Mouse (Mus musculus): Measurements from ENCODE around the gene Vstm2b. TPM values are rescaled to one million over a fixed set of nuclear protein-coding genes. Genes with fewer than 3 reads are reported as not detected.

The Vstm2b gene
- total RNA-seq (2022), result under 1 TPM in 2 of 4 experiments, not detected in 2; 0.29 to 0.34 TPM

GRCm38 (mm10) chr7:40898096-40898710 lies at the start of gene Vstm2b:
TSS of gene Vstm2b (plus strand) at chr7:40898328.
- DNase-seq (ENCODE audit: low spot score in 2 of 2), result no peak

- DNase-seq (ENCODE audit: low spot score in 2 of 2), result no peak
Measured at GRCm38 (mm10) chr7:40856088-40856625, 42.0 kb upstream of the Vstm2b start.

DNA sequence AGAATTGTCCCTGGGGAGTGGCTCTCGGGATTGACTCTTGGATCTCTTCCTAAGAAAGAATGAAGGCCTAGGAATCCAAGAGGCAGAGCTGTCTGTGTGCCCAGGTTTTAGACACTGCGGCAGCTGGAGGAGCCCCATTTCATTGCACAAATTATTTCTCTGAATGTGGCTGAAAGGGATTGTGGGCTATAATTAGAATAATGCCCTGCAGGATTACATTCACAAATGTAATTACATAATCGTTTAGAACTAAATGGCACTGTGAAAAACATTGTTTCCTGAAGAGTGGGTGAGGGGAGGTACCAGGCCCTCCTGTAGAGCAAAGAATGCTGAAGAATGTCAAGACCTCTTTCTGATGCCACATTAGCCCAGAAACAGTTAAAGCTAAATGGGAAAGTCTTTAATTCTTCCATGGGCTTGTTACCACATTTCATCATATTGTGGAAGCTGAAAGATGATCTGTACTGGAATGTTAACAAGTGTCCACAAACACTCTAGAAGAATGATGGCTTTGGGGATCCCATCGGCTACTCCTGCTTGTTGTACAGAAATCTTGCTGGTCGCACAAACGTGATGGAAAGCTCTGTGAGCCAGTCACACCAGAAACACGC lies 24.6 kb upstream of the Vstm2b start:
- DNase-seq (ENCODE audit: low spot score in 2 of 2), result no peak

DNA sequence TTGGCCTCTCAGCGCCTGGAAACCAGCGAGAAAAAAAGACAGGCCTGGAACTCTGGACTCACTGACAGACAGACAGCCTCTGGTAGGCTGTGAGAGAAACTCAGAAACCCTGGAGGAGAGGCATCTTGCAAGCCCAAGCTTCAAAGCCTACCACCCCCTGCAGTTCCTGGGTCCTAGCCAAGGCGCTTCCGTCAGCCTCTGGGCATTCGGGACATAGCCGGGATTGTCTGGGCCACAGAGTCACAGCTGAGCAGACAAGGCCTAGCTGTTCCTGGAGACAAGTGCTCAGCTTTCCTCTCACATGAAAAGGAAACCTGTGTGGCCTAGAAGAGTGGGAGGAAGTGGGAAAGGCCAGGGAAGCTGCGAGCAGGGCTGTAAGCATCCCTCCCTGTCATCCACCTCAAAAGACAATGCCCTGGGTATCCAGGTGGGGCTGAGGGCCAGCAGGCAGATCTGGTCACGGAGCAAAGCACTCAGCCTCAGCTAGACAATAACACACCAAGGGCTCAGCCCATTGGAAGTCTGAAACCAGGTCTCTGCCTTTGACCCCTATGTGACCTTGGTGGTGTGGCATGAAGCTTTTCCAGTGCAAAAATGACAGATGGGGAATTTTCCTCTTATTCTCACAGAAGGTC lies 13.2 kb upstream of the Vstm2b start:
- DNase-seq (ENCODE audit: low spot score in 2 of 2), result no peak

- no peak for DNase-seq (ENCODE audit: low spot score in 2 of 2)
Measured at GRCm38 (mm10) chr7:40888358-40888757, 9.8 kb upstream of the Vstm2b start.

DNA sequence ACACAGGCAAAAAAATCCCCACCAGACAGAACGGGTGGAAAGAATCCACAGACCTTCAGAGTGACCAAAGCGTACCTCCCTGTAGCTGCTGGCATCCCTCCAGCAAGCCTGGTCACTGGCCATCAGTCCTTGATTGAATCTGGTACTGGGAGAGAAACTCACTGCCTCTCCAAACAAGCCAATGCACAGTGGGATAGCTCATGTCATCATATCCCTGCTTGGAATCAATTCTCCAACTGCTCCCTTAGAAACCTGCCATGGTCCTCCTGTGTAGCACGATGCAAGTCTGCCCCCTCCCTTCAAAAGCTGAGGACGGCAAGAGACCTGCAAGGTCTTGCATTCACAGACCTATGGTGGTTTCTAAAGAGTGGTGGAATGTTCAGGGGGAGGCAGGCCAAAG lies 1.2 kb upstream of the Vstm2b start:
- no peak for DNase-seq (ENCODE audit: low spot score in 2 of 2)

GRCm38 (mm10) chr7:40898711-40899375 lies 715 bp downstream of the Vstm2b start:
- no peak for DNase-seq (ENCODE audit: low spot score in 2 of 2)

GRCm38 (mm10) chr7:40899376-40900265 lies 1.5 kb downstream of the Vstm2b start:
- DNase-seq (ENCODE audit: low spot score in 2 of 2), result no peak

GRCm38 (mm10) chr7:40901201-40901600 lies 3.1 kb downstream of the Vstm2b start:
- DNase-seq (ENCODE audit: low spot score in 2 of 2), result peak; percentile 33 to 34

- no peak for DNase-seq (ENCODE audit: low spot score in 2 of 2)
Measured at GRCm38 (mm10) chr7:40902506-40902905, 4.4 kb downstream of the Vstm2b start.

GRCm38 (mm10) chr7:40906484-40906883 lies 8.4 kb downstream of the Vstm2b start:
- peak; percentile 17 to 28 for DNase-seq (ENCODE audit: low spot score in 2 of 2)

GRCm38 (mm10) chr7:40916761-40917160 lies 18.6 kb downstream of the Vstm2b start:
- DNase-seq (ENCODE audit: low spot score in 2 of 2), result no peak

DNA sequence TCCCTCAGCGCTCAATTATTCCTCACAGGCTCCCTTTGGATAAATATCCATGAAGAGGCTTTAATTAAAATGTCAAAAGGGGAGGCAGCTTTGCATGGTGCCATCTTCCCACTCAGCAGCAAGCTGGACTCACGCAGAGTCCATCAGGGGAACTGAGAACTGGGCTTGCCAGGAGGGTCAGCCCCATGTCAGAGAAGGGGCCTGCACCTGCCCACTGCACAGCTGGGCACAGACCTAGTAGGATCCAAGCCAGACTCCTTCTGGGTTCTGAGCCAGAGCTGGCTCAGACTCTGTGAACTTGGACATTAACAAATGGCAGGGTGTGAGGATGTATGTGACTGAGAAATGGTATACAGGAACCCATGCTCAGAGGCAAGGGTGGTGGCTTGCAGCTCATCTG lies 22.0 kb downstream of the Vstm2b start:
- DNase-seq (ENCODE audit: low spot score in 2 of 2), result no peak

GRCm38 (mm10) chr7:40921281-40921680 lies 23.2 kb downstream of the Vstm2b start:
- no peak for DNase-seq (ENCODE audit: low spot score in 2 of 2)

- DNase-seq (ENCODE audit: low spot score in 2 of 2), result no peak
Measured at GRCm38 (mm10) chr7:40922871-40923270, 24.7 kb downstream of the Vstm2b start.

- peak in 1 of 2 experiments; percentile 15 for DNase-seq (ENCODE audit: low spot score in 2 of 2)
Measured at GRCm38 (mm10) chr7:40928391-40928790, 30.3 kb downstream of the Vstm2b start.

GRCm38 (mm10) chr7:40936617-40937212 lies 38.6 kb downstream of the Vstm2b start:
- DNase-seq (ENCODE audit: low spot score in 2 of 2), result no peak

DNA sequence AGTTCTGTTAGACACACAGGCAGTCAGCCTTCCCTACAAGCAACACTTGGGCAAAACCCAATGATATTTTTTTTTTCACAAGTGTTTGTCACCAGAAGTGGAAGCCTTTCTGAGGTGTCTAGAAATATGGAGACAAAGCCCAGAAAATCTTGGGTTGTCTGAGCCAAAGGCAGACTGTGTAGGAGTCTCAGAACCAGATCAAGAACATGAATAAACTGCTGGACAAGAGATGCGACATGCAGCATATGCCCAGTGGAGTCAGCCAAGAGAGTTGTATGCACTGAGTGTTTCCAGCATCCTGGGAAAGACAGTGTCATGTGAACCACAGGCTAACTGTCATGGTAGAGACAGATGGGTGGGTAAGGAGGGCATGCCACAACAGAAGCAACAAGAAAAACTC lies 41.2 kb downstream of the Vstm2b start:
- no peak for DNase-seq (ENCODE audit: low spot score in 2 of 2)

GRCm38 (mm10) chr7:40942233-40942935 lies 44.3 kb downstream of the Vstm2b start:
- no peak for DNase-seq (ENCODE audit: low spot score in 2 of 2)
